8 mouse cellular contexts compared by ENCODE assay signal in the genomic region with DNA sequence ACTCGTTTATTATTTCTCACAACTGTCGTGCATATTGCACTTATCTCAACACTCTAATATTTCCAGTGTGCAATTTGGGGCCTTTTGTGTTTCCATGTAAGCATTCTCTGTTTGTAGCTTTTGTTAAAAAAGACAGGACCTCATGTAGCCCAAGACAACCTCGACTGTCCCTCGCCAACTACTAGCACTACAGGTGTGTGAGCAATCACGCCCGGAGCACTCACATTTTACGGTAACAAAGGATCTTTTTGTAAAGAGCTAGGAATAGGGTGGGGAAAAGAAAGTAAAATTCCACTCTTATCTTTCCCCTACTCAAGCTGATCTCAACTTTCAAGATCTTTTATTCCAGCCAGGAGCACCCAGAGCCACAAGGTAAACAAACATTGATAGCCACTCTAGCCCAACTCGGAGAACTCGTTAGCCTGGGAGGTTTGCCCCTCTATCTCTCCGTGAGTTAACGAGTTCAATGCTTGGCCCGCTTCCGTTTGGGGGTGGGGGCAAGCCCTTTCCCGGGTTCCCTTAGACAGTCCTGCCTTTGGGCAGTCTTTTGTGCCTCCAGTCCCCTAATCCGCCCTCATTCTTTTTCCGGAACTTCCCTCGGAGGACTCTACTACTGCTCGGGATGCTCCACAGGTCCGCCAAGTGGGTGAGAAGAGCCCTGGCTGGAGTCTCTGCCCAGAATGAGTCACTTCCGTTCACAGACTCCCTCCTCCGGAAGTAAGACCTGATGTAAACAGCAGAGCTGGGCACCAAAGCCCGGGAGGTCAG. TPM values are rescaled to one million over a fixed set of nuclear protein-coding genes. Genes with fewer than 3 reads are reported as not detected.
A peak's percentile ranks its signal among the peaks of the same experiment; 100 is the strongest.
DNase-seq lines count a peak whose midpoint lies in the region; ATAC-seq lines count a peak whose summit lies in the region.

A gene (plus strand): TSS at position 732 of the 768 bp plus-strand sequence.

- peak; percentile 81 to 90 for DNase-seq in adrenal gland, adult (ENCODE audit: inconsistent age in 2 of 2, low spot score in 1 of 2)
- peak; percentile 88 for DNase-seq in embryo, embryonic 10.5 days (ENCODE audit: low spot score)
- DNase-seq in gastrocnemius, postnatal 14 days = peak; percentile 51
- peak; percentile 69 to 78 for DNase-seq in left cerebral cortex, postnatal 36 days (ENCODE audit: low spot score in 2 of 2)
- peak; percentile 71 for DNase-seq in midbrain, embryonic 10.5 days (ENCODE audit: low spot score)
- peak; percentile 48 for DNase-seq in right cerebral cortex, postnatal 36 days (ENCODE audit: low spot score in 2 of 2)
- peak; percentile 84 for DNase-seq in yolk sac, embryonic 10.5 days (ENCODE audit: low spot score)

- H3K27ac ChIP-seq in intestine, embryonic 15.5 days = peak within 1 kb of the TSS; percentile 84
- H3K27ac ChIP-seq in midbrain, embryonic 10.5 days (replicated peaks) = peak within 1 kb of the TSS; percentile 94

- 19% methylated on average over 22 of the region's 22 CpGs for WGBS in intestine, embryonic 15.5 days
- WGBS in midbrain, embryonic 10.5 days = 24% methylated on average over 22 of the region's 22 CpGs

- peak within 1 kb of the TSS; percentile 52 for H3K4me3 ChIP-seq in intestine, embryonic 15.5 days (replicated peaks)
- H3K4me3 ChIP-seq in midbrain, embryonic 10.5 days = peak within 1 kb of the TSS; percentile 65

- no peaks in the 10 kb centered on the region for H3K9me3 ChIP-seq in intestine, embryonic 15.5 days
- H3K9me3 ChIP-seq in midbrain, embryonic 10.5 days (replicated peaks) = peaks cover 10% of the 10 kb centered on the region

- no peaks in the 10 kb centered on the region for H3K4me1 ChIP-seq in intestine, embryonic 15.5 days (replicated peaks)
- H3K4me1 ChIP-seq in midbrain, embryonic 10.5 days = peaks cover 5% of the 10 kb centered on the region

- H3K36me3 ChIP-seq in intestine, embryonic 15.5 days = peaks cover 2% of the 10 kb centered on the region; the same call in 1 of the 2 replicates
- peaks cover 23% of the 10 kb centered on the region for H3K36me3 ChIP-seq in midbrain, embryonic 10.5 days

- no peaks in the 10 kb centered on the region for H3K27me3 ChIP-seq in intestine, embryonic 15.5 days (replicated peaks)
- H3K27me3 ChIP-seq in midbrain, embryonic 10.5 days (ENCODE audit: low read depth, poor library complexity, severe bottlenecking) = no peaks in the 10 kb centered on the region

- intact Hi-C loops in gastrocnemius, postnatal 14 days (cut with DNase I; ENCODE audit: low total_unique reads) = no loop called here
- intact Hi-C loops in left cerebral cortex, postnatal 36 days (cut with DNase I) = no loop called here

- peak within 1 kb of the TSS; percentile 61 for H3K4me2 ChIP-seq in intestine, embryonic 15.5 days (replicated peaks)

- ATAC-seq in intestine, embryonic 15.5 days = peak; percentile 96

- peak within 1 kb of the TSS; percentile 51 for H3K9ac ChIP-seq in intestine, embryonic 15.5 days

RNA-seq across cellular contexts. Expression of the gene that starts here (rescaled TPM):
- not detected for total RNA-seq in gastrocnemius, postnatal 14 days (2021)
- polyA plus RNA-seq in intestine, embryonic 15.5 days (2015; fragmentation: Nextera tagmentation; extraction: Ambion mirVana) = not detected in 2 replicates
- not detected for total RNA-seq in left cerebral cortex, postnatal 36 days (2021)
- 0.36 and 0.50 TPM in 2 replicates for polyA plus RNA-seq in midbrain, embryonic 10.5 days (2016; fragmentation: Nextera tagmentation; extraction: Ambion mirVana)

Comparison
In these comparisons a context has a peak if more than half of its experiments do, and no peak if none do; other contexts are left out.
1. Peak in every context shown above with its lines: DNase-seq, ATAC-seq, H3K4me3 ChIP-seq and H3K27ac ChIP-seq.
2. Peak in DNase-seq in gastrocnemius, postnatal 14 days; RNA of the gene not detected or under 1 TPM.
3. Peak in ATAC-seq, H3K4me3 ChIP-seq, H3K27ac ChIP-seq, H3K9ac ChIP-seq and H3K4me2 ChIP-seq in intestine, embryonic 15.5 days; RNA of the gene not detected or under 1 TPM.
4. Peak in DNase-seq in left cerebral cortex, postnatal 36 days; RNA of the gene not detected or under 1 TPM.
5. Peak in DNase-seq, H3K4me3 ChIP-seq and H3K27ac ChIP-seq in midbrain, embryonic 10.5 days; RNA of the gene not detected or under 1 TPM.